In genomic region chr10:86023149-86023548, GRCm38 (mm10) we compare ENCODE assay signal across 11 mouse cellular contexts. TPM values are rescaled to one million over a fixed set of nuclear protein-coding genes. Genes with fewer than 3 reads are reported as not detected.
DNase-seq lines count a peak whose midpoint lies in the region; ATAC-seq and TF ChIP-seq lines count a peak whose summit lies in the region.
"Had no signal": no experiment of that assay in that cellular context is flagged by ENCODE, and none has a peak within 500 bp of the region (broad histone marks: within the 10 kb centered on the region; RNA-seq: fewer than 3 reads in every experiment).

No protein-coding gene starts in this region.

- no peaks in the 10 kb centered on the region for H3K4me1 ChIP-seq in forebrain, postnatal 0 days (ENCODE audit: insufficient read depth)
- H3K4me1 ChIP-seq in forebrain, embryonic 12.5 days = peaks cover 6% of the 10 kb centered on the region
- peaks cover 13% of the 10 kb centered on the region for H3K4me1 ChIP-seq in lung, embryonic 15.5 days
- H3K4me1 ChIP-seq in intestine, embryonic 15.5 days (replicated peaks) = no peaks in the 10 kb centered on the region; the same call in 1 of the 2 replicates
- H3K4me1 ChIP-seq in stomach, embryonic 15.5 days = 0 out of 2 replicates have a peak, but pooled peaks cover 3% of the 10 kb centered on the region

- DNase-seq in forebrain, postnatal 0 days = no peak
- no peak for DNase-seq in lung, postnatal 4 days
- no peak for DNase-seq in adrenal gland, adult 18-20 months (ENCODE audit: low spot score in 2 of 2)
- DNase-seq in layer of hippocampus, postnatal 25 days (ENCODE audit: extremely low spot score in 1 of 2, low spot score in 1 of 2) = no peak
- DNase-seq: gastrocnemius, postnatal 10 days; right cerebral cortex, adult 18-20 months; thymus, postnatal 14 days had no signal

- H3K4me2 ChIP-seq in forebrain, postnatal 0 days (ENCODE audit: low read depth) = 0 out of 2 replicates have a peak overlapping the region, but pooled peaks have one; percentile 73
- no peak overlapping the region for H3K4me2 ChIP-seq in forebrain, embryonic 12.5 days
- H3K4me2 ChIP-seq in lung, embryonic 15.5 days = peak overlapping the region; percentile 73
- H3K4me2 ChIP-seq in intestine, embryonic 15.5 days (replicated peaks) = peak overlapping the region; percentile 62
- H3K4me2 ChIP-seq in stomach, embryonic 15.5 days = peak overlapping the region; percentile 62; the same call in 1 of the 2 replicates

- H3K9me3 ChIP-seq in forebrain, postnatal 0 days (ENCODE audit: low read length) = no peaks in the 10 kb centered on the region
- no peaks in the 10 kb centered on the region for H3K9me3 ChIP-seq in forebrain, embryonic 12.5 days
- H3K9me3 ChIP-seq in lung, embryonic 15.5 days = no peaks in the 10 kb centered on the region
- no peaks in the 10 kb centered on the region for H3K9me3 ChIP-seq in intestine, embryonic 15.5 days
- H3K9me3 ChIP-seq in stomach, embryonic 15.5 days = no peaks in the 10 kb centered on the region

- no peak overlapping the region for H3K27ac ChIP-seq in forebrain, postnatal 0 days (ENCODE audit: low read depth, low read length)
- H3K27ac ChIP-seq in forebrain, embryonic 12.5 days = no peak overlapping the region
- H3K27ac ChIP-seq in lung, embryonic 15.5 days = no peak overlapping the region
- H3K27ac ChIP-seq in intestine, embryonic 15.5 days = no peak overlapping the region
- H3K27ac ChIP-seq in stomach, embryonic 15.5 days = no peak overlapping the region

- ATAC-seq in forebrain, postnatal 0 days = no peak
- no peak for ATAC-seq in forebrain, embryonic 12.5 days (ENCODE audit: low FRiP score)
- no peak for ATAC-seq in lung, embryonic 15.5 days (ENCODE audit: borderline replicate concordance, extremely low read depth, low FRiP score, low TSS enrichment)
- no peak for ATAC-seq in intestine, embryonic 15.5 days
- no peak for ATAC-seq in stomach, embryonic 15.5 days (ENCODE audit: insufficient read depth, low FRiP score, low read depth)

- H3K36me3 ChIP-seq in forebrain, postnatal 0 days (ENCODE audit: insufficient read depth) = no peaks in the 10 kb centered on the region
- H3K36me3 ChIP-seq in forebrain, embryonic 12.5 days (replicated peaks) = no peaks in the 10 kb centered on the region
- H3K36me3 ChIP-seq in lung, embryonic 15.5 days = no peaks in the 10 kb centered on the region
- H3K36me3 ChIP-seq in intestine, embryonic 15.5 days = no peaks in the 10 kb centered on the region
- no peaks in the 10 kb centered on the region for H3K36me3 ChIP-seq in stomach, embryonic 15.5 days

- no peaks in the 10 kb centered on the region for H3K27me3 ChIP-seq in forebrain, postnatal 0 days (ENCODE audit: insufficient read depth, low read length)
- H3K27me3 ChIP-seq in forebrain, embryonic 12.5 days = no peaks in the 10 kb centered on the region
- H3K27me3 ChIP-seq in lung, embryonic 15.5 days = no peaks in the 10 kb centered on the region
- no peaks in the 10 kb centered on the region for H3K27me3 ChIP-seq in intestine, embryonic 15.5 days (replicated peaks)
- no peaks in the 10 kb centered on the region for H3K27me3 ChIP-seq in stomach, embryonic 15.5 days (replicated peaks)

- no peak overlapping the region for H3K9ac ChIP-seq in forebrain, postnatal 0 days
- H3K9ac ChIP-seq in forebrain, embryonic 12.5 days = no peak overlapping the region
- H3K9ac ChIP-seq in lung, embryonic 15.5 days = no peak overlapping the region
- H3K9ac ChIP-seq in intestine, embryonic 15.5 days = no peak overlapping the region
- no peak overlapping the region for H3K9ac ChIP-seq in stomach, embryonic 15.5 days

- H3K4me3 ChIP-seq in forebrain, postnatal 0 days (ENCODE audit: low read depth, low read length) = no peak overlapping the region
- no peak overlapping the region for H3K4me3 ChIP-seq in forebrain, embryonic 12.5 days (replicated peaks)
- H3K4me3 ChIP-seq in lung, embryonic 15.5 days = peak overlapping the region; percentile 98; the same call in 1 of the 2 replicates
- H3K4me3 ChIP-seq in intestine, embryonic 15.5 days (replicated peaks) = peak overlapping the region; percentile 88
- peak overlapping the region; percentile 72; the same call in 1 of the 2 replicates for H3K4me3 ChIP-seq in stomach, embryonic 15.5 days (replicated peaks)

- no peak for TF ChIP-seq CTCF in forebrain, postnatal 0 days (IDR thresholded peaks at IDR 0.05; ENCODE audit: low read depth)

RNA-seq across cellular contexts. Expression of gene Fbxo7, which starts 1.4 kb away (rescaled TPM):
- total RNA-seq in forebrain, postnatal 0 days (2014; rRNA removed) = 10.0 and 15.0 TPM in 2 replicates
- 20.5 and 23.2 TPM in 2 replicates for polyA plus RNA-seq in forebrain, postnatal 0 days (2015; fragmentation: Nextera tagmentation; extraction: Ambion mirVana)
- polyA plus RNA-seq in forebrain, embryonic 12.5 days (2016; fragmentation: Nextera tagmentation; extraction: Ambion mirVana) = 15.1 and 15.4 TPM in 2 replicates
- polyA plus RNA-seq in lung, embryonic 15.5 days (2015; fragmentation: Nextera tagmentation; extraction: Ambion mirVana) = 22.9 and 26.4 TPM in 2 replicates
- 29.5 and 30.0 TPM in 2 replicates for polyA plus RNA-seq in intestine, embryonic 15.5 days (2015; fragmentation: Nextera tagmentation; extraction: Ambion mirVana)
- polyA plus RNA-seq in stomach, embryonic 15.5 days (2015; fragmentation: Nextera tagmentation; extraction: Ambion mirVana) = 30.9 and 31.3 TPM in 2 replicates
- total RNA-seq in adrenal gland, adult 18-20 months (2021) = 10 to 100 TPM; 18.9 to 26.5 TPM
- total RNA-seq in layer of hippocampus, postnatal 25 days (2021) = 10 to 100 TPM; 22.1 to 24.0 TPM

RNA-seq across cellular contexts. Expression of gene Bpifc, which starts 11.5 kb away (rescaled TPM):
- total RNA-seq in forebrain, postnatal 0 days (2014; rRNA removed) = 0.10 TPM in 1 of 2 replicates, not detected in the other
- 0.13 TPM in 1 of 2 replicates, not detected in the other for polyA plus RNA-seq in forebrain, postnatal 0 days (2015; fragmentation: Nextera tagmentation; extraction: Ambion mirVana)
- not detected in 2 replicates for polyA plus RNA-seq in forebrain, embryonic 12.5 days (2016; fragmentation: Nextera tagmentation; extraction: Ambion mirVana)
- polyA plus RNA-seq in lung, embryonic 15.5 days (2015; fragmentation: Nextera tagmentation; extraction: Ambion mirVana) = 0.13 and 0.22 TPM in 2 replicates
- 0.11 TPM in 2 replicates for polyA plus RNA-seq in intestine, embryonic 15.5 days (2015; fragmentation: Nextera tagmentation; extraction: Ambion mirVana)
- 0.19 and 0.71 TPM in 2 replicates for polyA plus RNA-seq in stomach, embryonic 15.5 days (2015; fragmentation: Nextera tagmentation; extraction: Ambion mirVana)
- total RNA-seq in adrenal gland, adult 18-20 months (2021) = 1 to 10 TPM in 1 of 2 experiments, not detected in 1; 1.1 TPM
- under 1 TPM in 1 of 2 experiments, not detected in 1; 0.10 TPM for total RNA-seq in layer of hippocampus, postnatal 25 days (2021)
- total RNA-seq: gastrocnemius, postnatal 10 days had no signal

Comparison
In these comparisons a context has a peak if more than half of its experiments do, and no peak if none do; other contexts are left out.
1. H3K4me3 ChIP-seq: peak in lung, embryonic 15.5 days (single experiment), intestine, embryonic 15.5 days (single experiment) and stomach, embryonic 15.5 days (single experiment); none in forebrain, postnatal 0 days (single experiment) and forebrain, embryonic 12.5 days (single experiment).